Mouse (Mus musculus) cerebellum, adult 8-10 months (tissue): Measurements from ENCODE around the gene Cfap45.

Experiments used
- DNase-seq: peaks from one replicate; pipeline ENCODE4 v3.0.0; 2022

Cfap45 gene

GRCm38 (mm10) chr1:172497428-172497827, 23.2 kb upstream of the Cfap45 start:
- DNase-seq, result no peak

GRCm38 (mm10) chr1:172499765-172500441, 20.7 kb upstream of the Cfap45 start, which contains the start of gene Tagln2:
TSS of gene Tagln2 (plus strand) at chr1:172500047.
- DNase-seq, result no peak

GRCm38 (mm10) chr1:172500451-172501370, 19.9 kb upstream of the Cfap45 start:
- no peak for DNase-seq

GRCm38 (mm10) chr1:172501371-172502144, 19.0 kb upstream of the Cfap45 start:
- DNase-seq, result no peak

- DNase-seq, result no peak
These were observed 18.2 kb upstream of the Cfap45 start for GRCm38 (mm10) chr1:172502145-172503110.

GRCm38 (mm10) chr1:172503111-172503997, 17.2 kb upstream of the Cfap45 start:
- no peak for DNase-seq

GRCm38 (mm10) chr1:172504756-172505155, 15.8 kb upstream of the Cfap45 start:
- no peak for DNase-seq

GRCm38 (mm10) chr1:172507001-172507400, 13.6 kb upstream of the Cfap45 start:
- no peak for DNase-seq

- no peak for DNase-seq
These were observed 12.9 kb upstream of the Cfap45 start for GRCm38 (mm10) chr1:172507701-172508100.

- DNase-seq, result no peak
These were observed 12.4 kb upstream of the Cfap45 start for GRCm38 (mm10) chr1:172508172-172508571.

GRCm38 (mm10) chr1:172509235-172509634, 11.4 kb upstream of the Cfap45 start:
- no peak for DNase-seq

- no peak for DNase-seq
These were observed 10.6 kb upstream of the Cfap45 start for GRCm38 (mm10) chr1:172509983-172510382.

GRCm38 (mm10) chr1:172510421-172510972, 10.1 kb upstream of the Cfap45 start:
- DNase-seq, result no peak

- no peak for DNase-seq
These were observed 7.6 kb upstream of the Cfap45 start for GRCm38 (mm10) chr1:172512962-172513361.

- DNase-seq, result no peak
These were observed 6.9 kb upstream of the Cfap45 start for GRCm38 (mm10) chr1:172513525-172514212.

GRCm38 (mm10) chr1:172514213-172514529, 6.4 kb upstream of the Cfap45 start:
- no peak for DNase-seq

GRCm38 (mm10) chr1:172514551-172515268, 5.9 kb upstream of the Cfap45 start:
- DNase-seq, result no peak

- no peak for DNase-seq
These were observed 5.2 kb upstream of the Cfap45 start for GRCm38 (mm10) chr1:172515396-172515795.

GRCm38 (mm10) chr1:172518013-172518412, 2.6 kb upstream of the Cfap45 start:
- DNase-seq, result no peak
